Mouse (Mus musculus) forebrain, embryonic 12.5 days (tissue): ENCODE measurements around the gene Gm10663. TPM values are rescaled to one million over a fixed set of nuclear protein-coding genes. Genes with fewer than 3 reads are reported as not detected.

ENCODE experiments used
- ATAC-seq: fragments of 200-750 bp; cut with Nextera tagmentation; 2 replicates; pipeline ENCODE4 v1.8.0; 2017; ENCODE audit warnings: moderate TSS enrichment; ENCODE audit not compliant: low FRiP score
- H3K27ac ChIP-seq: fragments of 300-500 bp; sonication (generic); 2 replicates; pipeline ENCODE4 v1.5.1; 2016; ENCODE audit warnings: mild to moderate bottlenecking
- H3K27me3 ChIP-seq: fragments of 300-500 bp; sonication (generic); 2 replicates; pipeline ENCODE4 v1.6.1; 2016; ENCODE audit warnings: mild to moderate bottlenecking
- H3K36me3 ChIP-seq: fragments of 300-500 bp; sonication (generic); replicated peaks from 2 replicates; pipeline ENCODE4 v1.6.1; 2016; ENCODE audit warnings: mild to moderate bottlenecking
- H3K4me1 ChIP-seq: fragments of 300-500 bp; sonication (generic); 2 replicates; pipeline ENCODE4 v1.6.1; 2016
- H3K4me2 ChIP-seq: fragments of 300-500 bp; sonication (generic); 2 replicates; pipeline ENCODE4 v1.6.1; 2016; ENCODE audit warnings: mild to moderate bottlenecking, moderate library complexity
- H3K4me3 ChIP-seq: fragments of 300-500 bp; sonication (generic); replicated peaks from 2 replicates; pipeline ENCODE4 v1.5.1; 2016; ENCODE audit warnings: mild to moderate bottlenecking
- H3K9ac ChIP-seq: fragments of 300-500 bp; sonication (generic); 2 replicates; pipeline ENCODE4 v1.6.1; 2016; ENCODE audit warnings: mild to moderate bottlenecking
- H3K9me3 ChIP-seq: fragments of 300-500 bp; sonication (generic); 2 replicates; pipeline ENCODE4 v1.6.1; 2016
- WGBS: fragments of 180-500 bp; shearing (Covaris S2); methylation state at CpG from one replicate; pipeline ENCODE4 v1.1.7; 2016; 5-methylcytosine and 5-hydroxymethylcytosine counted together
- polyA plus RNA-seq: library from polyadenylated mRNA; unstranded; fragments of >200 nt; fragmentation: Nextera tagmentation; extraction: Ambion mirVana; gene quantifications from 2 replicates; pipeline ENCODE4 v1.2.1, GENCODE M21; 2016

Gm10663 gene
- polyA plus RNA-seq, 1 experiment from 2014 or later, result not detected

GRCm38 (mm10) chr8:65053968-65054367 is 20.9 kb upstream of the Gm10663 start:
- Histone ChIP-seq H3K36me3 (no peaks in the 10 kb centered on the region), H3K4me1 (no peaks in the 10 kb centered on the region), H3K4me3 (no peak overlapping the region), H3K9ac (no peak overlapping the region), H3K27ac (no peak overlapping the region), H3K4me2 (no peak overlapping the region), H3K9me3 (no peaks in the 10 kb centered on the region), H3K27me3 (no peaks in the 10 kb centered on the region)
- 71% methylated on average over 5 of the region's 5 CpGs for WGBS
- ATAC-seq, result no peak

- H3K27me3 ChIP-seq, result no peaks in the 10 kb centered on the region
- no peak for ATAC-seq
- no peak overlapping the region for H3K27ac ChIP-seq
- H3K9ac ChIP-seq, result no peak overlapping the region
- no peaks in the 10 kb centered on the region for H3K36me3 ChIP-seq
- WGBS, result 92% methylated on average over 4 of the region's 4 CpGs
- H3K9me3 ChIP-seq, result no peaks in the 10 kb centered on the region
- H3K4me2 ChIP-seq, result no peak overlapping the region
- no peak overlapping the region for H3K4me3 ChIP-seq
- H3K4me1 ChIP-seq, result no peaks in the 10 kb centered on the region
Observed at GRCm38 (mm10) chr8:65056722-65057121, 18.1 kb upstream of the Gm10663 start.

- 70% methylated on average over 4 of the region's 4 CpGs for WGBS
- H3K4me1 ChIP-seq, result no peaks in the 10 kb centered on the region
- no peak overlapping the region for H3K27ac ChIP-seq
- H3K4me3 ChIP-seq, result no peak overlapping the region
- no peaks in the 10 kb centered on the region for H3K36me3 ChIP-seq
- no peaks in the 10 kb centered on the region for H3K9me3 ChIP-seq
- H3K27me3 ChIP-seq, result no peaks in the 10 kb centered on the region
- H3K9ac ChIP-seq, result no peak overlapping the region
- no peak for ATAC-seq
- no peak overlapping the region for H3K4me2 ChIP-seq
Observed at GRCm38 (mm10) chr8:65062195-65062594, 12.6 kb upstream of the Gm10663 start.

- WGBS, result 51% methylated on average over 2 of the region's 2 CpGs
- ATAC-seq, result no peak
Observed at GRCm38 (mm10) chr8:65064071-65064470, 10.8 kb upstream of the Gm10663 start.

GRCm38 (mm10) chr8:65065622-65066021 is 9.2 kb upstream of the Gm10663 start:
- peaks cover 5% of the 10 kb centered on the region; the same call in 1 of the 2 replicates for H3K4me1 ChIP-seq
- no peak for ATAC-seq
- H3K27ac ChIP-seq, result no peak overlapping the region
- WGBS, result 100% methylated on average over 3 of the region's 3 CpGs
- no peaks in the 10 kb centered on the region for H3K36me3 ChIP-seq
- H3K27me3 ChIP-seq, result no peaks in the 10 kb centered on the region
- no peak overlapping the region for H3K9ac ChIP-seq
- H3K4me3 ChIP-seq, result no peak overlapping the region
- H3K9me3 ChIP-seq, result no peaks in the 10 kb centered on the region
- no peak overlapping the region for H3K4me2 ChIP-seq

More at GRCm38 (mm10) chr8:65064071-65064470, 10.8 kb upstream of the Gm10663 start:
- H3K4me1 ChIP-seq, result peaks cover 5% of the 10 kb centered on the region; the same call in 1 of the 2 replicates
- no peak overlapping the region for H3K27ac ChIP-seq
- H3K4me2 ChIP-seq, result no peak overlapping the region
- no peak overlapping the region for H3K9ac ChIP-seq
- no peaks in the 10 kb centered on the region for H3K9me3 ChIP-seq
- H3K27me3 ChIP-seq, result no peaks in the 10 kb centered on the region
- H3K4me3 ChIP-seq, result no peak overlapping the region
- no peaks in the 10 kb centered on the region for H3K36me3 ChIP-seq

GRCm38 (mm10) chr8:65067031-65067430 is 7.8 kb upstream of the Gm10663 start:
- H3K9me3 ChIP-seq, result no peaks in the 10 kb centered on the region
- H3K27me3 ChIP-seq, result no peaks in the 10 kb centered on the region
- no peak overlapping the region for H3K9ac ChIP-seq
- WGBS, result 93% methylated on average over 4 of the region's 4 CpGs
- H3K4me1 ChIP-seq, result peaks cover 5% of the 10 kb centered on the region; the same call in 1 of the 2 replicates
- no peak overlapping the region for H3K4me3 ChIP-seq
- ATAC-seq, result no peak
- H3K4me2 ChIP-seq, result no peak overlapping the region
- no peaks in the 10 kb centered on the region for H3K36me3 ChIP-seq
- no peak overlapping the region for H3K27ac ChIP-seq

GRCm38 (mm10) chr8:65067694-65068472 is 7.0 kb upstream of the Gm10663 start:
- 7% methylated on average over 10 of the region's 10 CpGs for WGBS
- Histone ChIP-seq H3K9me3 (no peaks in the 10 kb centered on the region), H3K4me2 (peak overlapping the region; percentile 31), H3K4me1 (peaks cover 5% of the 10 kb centered on the region; the same call in 1 of the 2 replicates), H3K9ac (no peak overlapping the region), H3K4me3 (no peak overlapping the region), H3K36me3 (no peaks in the 10 kb centered on the region), H3K27me3 (no peaks in the 10 kb centered on the region), H3K27ac (peak overlapping the region; percentile 59; the same call in 1 of the 2 replicates)
- ATAC-seq, result peak; percentile 65

GRCm38 (mm10) chr8:65068473-65068819 is 6.4 kb upstream of the Gm10663 start:
- Histone ChIP-seq H3K27me3 (no peaks in the 10 kb centered on the region), H3K9ac (no peak overlapping the region), H3K4me3 (no peak overlapping the region), H3K36me3 (no peaks in the 10 kb centered on the region), H3K27ac (peak overlapping the region; percentile 59; the same call in 1 of the 2 replicates), H3K9me3 (no peaks in the 10 kb centered on the region), H3K4me2 (peak overlapping the region; percentile 31), H3K4me1 (peaks cover 5% of the 10 kb centered on the region; the same call in 1 of the 2 replicates)
- ATAC-seq, result peak; percentile 78
- WGBS, result 51% methylated on average over 4 of the region's 4 CpGs

- no peaks in the 10 kb centered on the region for H3K36me3 ChIP-seq
- no peak overlapping the region for H3K27ac ChIP-seq
- 71% methylated on average over 4 of the region's 4 CpGs for WGBS
- no peak overlapping the region for H3K4me3 ChIP-seq
- no peak overlapping the region for H3K4me2 ChIP-seq
- H3K9ac ChIP-seq, result no peak overlapping the region
- peaks cover 5% of the 10 kb centered on the region; the same call in 1 of the 2 replicates for H3K4me1 ChIP-seq
- H3K27me3 ChIP-seq, result no peaks in the 10 kb centered on the region
- H3K9me3 ChIP-seq, result no peaks in the 10 kb centered on the region
- no peak for ATAC-seq
Observed at GRCm38 (mm10) chr8:65070996-65071395, 3.8 kb upstream of the Gm10663 start.

- no peaks in the 10 kb centered on the region for H3K27me3 ChIP-seq
- 87% methylated on average over 9 of the region's 9 CpGs for WGBS
- no peak for ATAC-seq
Observed at GRCm38 (mm10) chr8:65080731-65081130, 5.9 kb downstream of the Gm10663 start.

GRCm38 (mm10) chr8:65085680-65086079 is 10.8 kb downstream of the Gm10663 start:
- 78% methylated on average over 2 of the region's 2 CpGs for WGBS
- ATAC-seq, result no peak
- no peaks in the 10 kb centered on the region for H3K4me1 ChIP-seq
- H3K9me3 ChIP-seq, result no peaks in the 10 kb centered on the region
- no peaks in the 10 kb centered on the region for H3K27me3 ChIP-seq
- no peak overlapping the region for H3K9ac ChIP-seq
- H3K36me3 ChIP-seq, result no peaks in the 10 kb centered on the region
- H3K4me3 ChIP-seq, result no peak overlapping the region
- H3K27ac ChIP-seq, result no peak overlapping the region
- no peak overlapping the region for H3K4me2 ChIP-seq

More at GRCm38 (mm10) chr8:65080731-65081130, 5.9 kb downstream of the Gm10663 start:
- Histone ChIP-seq H3K4me2 (no peak overlapping the region), H3K36me3 (no peaks in the 10 kb centered on the region), H3K9me3 (no peaks in the 10 kb centered on the region), H3K27ac (no peak overlapping the region), H3K4me1 (no peaks in the 10 kb centered on the region), H3K4me3 (no peak overlapping the region), H3K9ac (no peak overlapping the region)

- Histone ChIP-seq H3K27me3 (no peaks in the 10 kb centered on the region), H3K36me3 (no peaks in the 10 kb centered on the region), H3K27ac (no peak overlapping the region), H3K4me2 (no peak overlapping the region), H3K9ac (no peak overlapping the region), H3K4me3 (no peak overlapping the region), H3K4me1 (no peaks in the 10 kb centered on the region), H3K9me3 (no peaks in the 10 kb centered on the region)
- no peak for ATAC-seq
- WGBS, result 82% methylated on average over 8 of the region's 8 CpGs
Observed at GRCm38 (mm10) chr8:65087711-65088110, 12.9 kb downstream of the Gm10663 start.

- WGBS, result 93% methylated on average over 12 of the region's 12 CpGs
- no peak for ATAC-seq
- no peaks in the 10 kb centered on the region for H3K36me3 ChIP-seq
- H3K9ac ChIP-seq, result no peak overlapping the region
- H3K4me1 ChIP-seq, result no peaks in the 10 kb centered on the region
- no peak overlapping the region for H3K4me2 ChIP-seq
- no peaks in the 10 kb centered on the region for H3K9me3 ChIP-seq
- no peak overlapping the region for H3K4me3 ChIP-seq
- no peaks in the 10 kb centered on the region for H3K27me3 ChIP-seq
- no peak overlapping the region for H3K27ac ChIP-seq
Observed at GRCm38 (mm10) chr8:65088120-65088519, 13.3 kb downstream of the Gm10663 start.
